Mouse (Mus musculus): Measurements from ENCODE around the gene Zscan26. TPM values are rescaled to one million over a fixed set of nuclear protein-coding genes. Genes with fewer than 3 reads are reported as not detected.
"Not testable (repeated sequence)": the region's sequence is repeated elsewhere in the genome, so short reads cannot be mapped to it uniquely, and the experiment has no call there.

Zscan26 gene
- 23.0 and 25.3 TPM in 2 replicates for polyA plus RNA-seq (2014; fragmentation: Nextera tagmentation; extraction: Ambion mirVana)

- Histone ChIP-seq H3K4me2 (ENCODE audit: low read depth, low read length) (peak within 1 kb of the TSS; percentile 72), H3K36me3 (ENCODE audit: control insufficient read depth, insufficient read depth, low read length) (peaks cover 6% of the 10 kb centered on the region; the same call in 1 of the 2 replicates), H3K4me1 (ENCODE audit: control insufficient read depth, insufficient read depth, low read length) (peaks cover 9% of the 10 kb centered on the region; the same call in 1 of the 2 replicates), H3K9ac (replicated peaks; ENCODE audit: low read depth, low read length) (peak within 1 kb of the TSS; percentile 67), H3K27ac (ENCODE audit: low read depth, low read length) (peak within 1 kb of the TSS; percentile 60; the same call in 1 of the 2 replicates), H3K4me3 (ENCODE audit: low read depth, low read length) (peak within 1 kb of the TSS; percentile 77), H3K9me3 (ENCODE audit: control insufficient read depth, low read length) (no peaks in the 10 kb centered on the region), H3K27me3 (ENCODE audit: control insufficient read depth, insufficient read depth, low read length) (no peaks in the 10 kb centered on the region)
- peak; percentile 94 for ATAC-seq (ENCODE audit: low read depth)
- under 1% methylated on average over 23 of the region's 23 CpGs for WGBS
Observed at GRCm38 (mm10) chr13:21453449-21453848, at the start of gene Zscan26. Zscan26 (minus strand) TSS chr13:21453730.

DNA sequence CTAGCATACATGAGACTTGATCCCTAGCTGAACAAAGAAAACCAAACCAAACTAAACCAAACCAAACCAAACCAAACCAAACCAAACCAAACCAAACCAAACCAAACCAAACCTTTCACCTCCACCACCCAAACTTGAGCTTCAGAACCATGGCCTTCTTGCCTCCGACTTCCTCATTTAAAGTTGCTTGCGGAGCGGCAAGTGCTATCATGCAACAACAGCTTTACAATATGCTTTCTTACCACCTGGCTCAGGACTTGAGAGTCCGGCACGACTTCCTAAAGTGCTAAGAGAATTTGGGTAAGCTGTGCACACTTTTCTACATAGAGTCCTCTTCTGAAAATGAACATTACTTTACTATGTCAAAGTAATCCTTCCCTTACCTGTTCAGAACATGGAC, 48.8 kb upstream of the Zscan26 start:
- Histone ChIP-seq H3K36me3 (ENCODE audit: control insufficient read depth, insufficient read depth, low read length) (no peaks in the 10 kb centered on the region), H3K27me3 (ENCODE audit: control insufficient read depth, insufficient read depth, low read length) (no peaks in the 10 kb centered on the region), H3K4me3 (ENCODE audit: low read depth, low read length) (no peak overlapping the region), H3K27ac (ENCODE audit: low read depth, low read length) (no peak overlapping the region), H3K9ac (replicated peaks; ENCODE audit: low read depth, low read length) (no peak overlapping the region), H3K9me3 (ENCODE audit: control insufficient read depth, low read length) (no peaks in the 10 kb centered on the region), H3K4me1 (ENCODE audit: control insufficient read depth, insufficient read depth, low read length) (no peaks in the 10 kb centered on the region), H3K4me2 (ENCODE audit: low read depth, low read length) (no peak overlapping the region)
- no peak for ATAC-seq (ENCODE audit: low read depth)
- WGBS: 84% methylated on average over 5 of the region's 5 CpGs

GRCm38 (mm10) chr13:21501182-21501581, 47.7 kb upstream of the Zscan26 start, which contains the start of gene Gm11273:
Gm11273 (minus strand) TSS chr13:21501418.
- not testable (repeated sequence) for H3K4me2 ChIP-seq (ENCODE audit: low read depth, low read length); H3K27me3 ChIP-seq (ENCODE audit: control insufficient read depth, insufficient read depth, low read length); H3K4me3 ChIP-seq (ENCODE audit: low read depth, low read length); H3K9ac ChIP-seq (replicated peaks; ENCODE audit: low read depth, low read length); ATAC-seq (ENCODE audit: low read depth); H3K4me1 ChIP-seq (ENCODE audit: control insufficient read depth, insufficient read depth, low read length); H3K27ac ChIP-seq (ENCODE audit: low read depth, low read length); H3K36me3 ChIP-seq (ENCODE audit: control insufficient read depth, insufficient read depth, low read length); H3K9me3 ChIP-seq (ENCODE audit: control insufficient read depth, low read length)
- WGBS: 94% methylated on average over 17 of the region's 17 CpGs

GRCm38 (mm10) chr13:21495080-21495479, 41.5 kb upstream of the Zscan26 start, which contains the start of gene AK157302:
AK157302 (plus strand) TSS chr13:21495223.
- Histone ChIP-seq H3K4me1 (ENCODE audit: control insufficient read depth, insufficient read depth, low read length) (no peaks in the 10 kb centered on the region), H3K27me3 (ENCODE audit: control insufficient read depth, insufficient read depth, low read length) (no peaks in the 10 kb centered on the region), H3K36me3 (ENCODE audit: control insufficient read depth, insufficient read depth, low read length) (no peaks in the 10 kb centered on the region), H3K9ac (replicated peaks; ENCODE audit: low read depth, low read length) (no peak within 1 kb of the TSS), H3K4me2 (ENCODE audit: low read depth, low read length) (no peak within 1 kb of the TSS), H3K27ac (ENCODE audit: low read depth, low read length) (no peak within 1 kb of the TSS), H3K4me3 (ENCODE audit: low read depth, low read length) (no peak within 1 kb of the TSS), H3K9me3 (ENCODE audit: control insufficient read depth, low read length) (no peaks in the 10 kb centered on the region)
- 95% methylated on average over 21 of the region's 21 CpGs for WGBS
- no peak for ATAC-seq (ENCODE audit: low read depth)

- Histone ChIP-seq H3K4me1 (ENCODE audit: control insufficient read depth, insufficient read depth, low read length) (no peaks in the 10 kb centered on the region), H3K27ac (ENCODE audit: low read depth, low read length) (no peak overlapping the region), H3K9ac (replicated peaks; ENCODE audit: low read depth, low read length) (no peak overlapping the region), H3K4me3 (ENCODE audit: low read depth, low read length) (no peak overlapping the region), H3K9me3 (ENCODE audit: control insufficient read depth, low read length) (no peaks in the 10 kb centered on the region), H3K36me3 (ENCODE audit: control insufficient read depth, insufficient read depth, low read length) (no peaks in the 10 kb centered on the region), H3K4me2 (ENCODE audit: low read depth, low read length) (no peak overlapping the region), H3K27me3 (ENCODE audit: control insufficient read depth, insufficient read depth, low read length) (no peaks in the 10 kb centered on the region)
- WGBS: 91% methylated on average over 5 of the region's 5 CpGs
- no peak for ATAC-seq (ENCODE audit: low read depth)
Observed at GRCm38 (mm10) chr13:21492847-21493246, 39.3 kb upstream of the Zscan26 start.

GRCm38 (mm10) chr13:21486881-21487280, 33.4 kb upstream of the Zscan26 start:
- WGBS: 92% methylated on average over 1 of the region's 1 CpGs
- no peak for ATAC-seq (ENCODE audit: low read depth)

DNA sequence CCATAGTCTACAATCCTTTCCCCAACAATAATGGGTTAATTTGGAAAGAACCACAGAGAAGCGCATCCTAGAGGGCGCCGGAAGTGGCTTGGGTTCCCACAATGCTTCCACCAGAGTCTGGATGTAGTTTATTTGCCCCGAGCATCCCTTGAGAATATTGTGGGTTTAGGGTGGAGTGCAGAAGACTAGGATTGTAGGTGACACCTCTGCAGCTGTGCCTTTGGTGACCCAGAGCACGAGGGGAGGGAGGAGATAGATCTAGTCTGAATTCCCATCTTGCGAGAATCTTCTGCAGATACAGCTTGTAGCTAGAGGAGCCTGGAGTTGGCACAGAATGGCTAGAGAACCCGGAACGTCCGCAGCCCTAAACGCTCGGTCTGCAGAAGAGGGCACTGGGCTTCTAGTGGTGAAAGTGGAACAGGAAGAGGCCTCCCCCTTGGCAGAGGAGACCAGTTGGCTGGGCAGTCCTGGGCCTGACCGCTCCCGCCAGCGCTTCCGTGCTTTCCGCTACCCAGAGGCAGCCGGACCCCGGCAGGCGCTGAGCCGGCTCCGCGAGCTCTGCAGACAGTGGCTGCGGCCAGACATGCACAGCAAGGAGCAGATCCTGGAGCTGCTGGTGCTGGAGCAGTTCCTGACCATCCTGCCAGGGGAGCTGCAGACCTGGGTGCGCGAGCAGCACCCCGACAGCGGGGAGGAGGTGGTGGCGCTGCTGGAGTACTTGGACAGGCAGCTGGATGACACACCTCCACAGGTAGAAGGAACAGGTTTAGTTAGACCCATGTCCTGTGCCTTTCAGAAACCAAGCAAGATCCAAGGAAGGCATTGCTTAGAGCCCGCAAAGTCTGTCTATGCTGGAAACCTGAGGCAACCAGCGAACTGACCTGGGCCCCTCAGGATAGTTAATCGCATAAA, 25.5 kb upstream of the Zscan26 start, which contains the start of the genes Zkscan4 and Gm10065:
Gene Zkscan4 (plus strand): TSS at position 149 of the 912 bp plus-strand sequence.
Gene Gm10065 (minus strand): TSS at position 683 of the 912 bp plus-strand sequence.
- H3K36me3 ChIP-seq (ENCODE audit: control insufficient read depth, insufficient read depth, low read length); H3K9me3 ChIP-seq (ENCODE audit: control insufficient read depth, low read length); H3K4me1 ChIP-seq (ENCODE audit: control insufficient read depth, insufficient read depth, low read length); H3K27me3 ChIP-seq (ENCODE audit: control insufficient read depth, insufficient read depth, low read length): not testable (repeated sequence)
- ATAC-seq (ENCODE audit: low read depth): peak; percentile 94
- Histone ChIP-seq H3K27ac (ENCODE audit: low read depth, low read length) (peak within 1 kb of the TSS; percentile 75), H3K9ac (replicated peaks; ENCODE audit: low read depth, low read length) (peak within 1 kb of the TSS; percentile 59), H3K4me3 (ENCODE audit: low read depth, low read length) (peak within 1 kb of the TSS; percentile 63), H3K4me2 (ENCODE audit: low read depth, low read length) (peak within 1 kb of the TSS; percentile 57)
- 6% methylated on average over 21 of the region's 31 CpGs for WGBS

More at GRCm38 (mm10) chr13:21486881-21487280, 33.4 kb upstream of the Zscan26 start:
- H3K4me1 ChIP-seq (ENCODE audit: control insufficient read depth, insufficient read depth, low read length): no peaks in the 10 kb centered on the region
- no peak overlapping the region for H3K9ac ChIP-seq (replicated peaks; ENCODE audit: low read depth, low read length)
- no peaks in the 10 kb centered on the region for H3K9me3 ChIP-seq (ENCODE audit: control insufficient read depth, low read length)
- no peak overlapping the region for H3K4me3 ChIP-seq (ENCODE audit: low read depth, low read length)
- H3K27ac ChIP-seq (ENCODE audit: low read depth, low read length): no peak overlapping the region
- peaks cover 11% of the 10 kb centered on the region; the same call in 1 of the 2 replicates for H3K36me3 ChIP-seq (ENCODE audit: control insufficient read depth, insufficient read depth, low read length)
- H3K27me3 ChIP-seq (ENCODE audit: control insufficient read depth, insufficient read depth, low read length): no peaks in the 10 kb centered on the region
- H3K4me2 ChIP-seq (ENCODE audit: low read depth, low read length): no peak overlapping the region

DNA sequence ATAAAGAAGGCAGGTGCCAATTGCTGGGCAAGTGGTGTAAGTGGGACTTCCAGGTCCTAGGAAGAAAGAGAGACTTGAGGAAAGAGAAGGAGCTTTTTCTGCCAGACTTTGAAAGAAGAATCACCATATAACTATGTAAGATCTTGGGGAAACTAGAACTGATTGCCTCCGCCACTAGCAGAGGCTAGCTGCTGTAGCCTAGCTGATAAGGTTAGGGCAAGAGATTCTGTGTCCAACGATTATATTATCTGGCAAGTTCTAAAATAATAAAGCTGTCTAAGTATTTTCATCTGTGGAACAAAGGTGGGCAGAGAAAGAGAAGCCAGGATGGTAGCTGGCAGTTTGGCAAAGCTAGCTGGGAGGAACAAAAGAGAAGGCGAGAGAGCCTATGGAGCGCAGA, 18.9 kb upstream of the Zscan26 start:
- Histone ChIP-seq H3K4me1 (ENCODE audit: control insufficient read depth, insufficient read depth, low read length) (no peaks in the 10 kb centered on the region), H3K36me3 (ENCODE audit: control insufficient read depth, insufficient read depth, low read length) (no peaks in the 10 kb centered on the region), H3K27ac (ENCODE audit: low read depth, low read length) (no peak overlapping the region), H3K9ac (replicated peaks; ENCODE audit: low read depth, low read length) (no peak overlapping the region), H3K27me3 (ENCODE audit: control insufficient read depth, insufficient read depth, low read length) (no peaks in the 10 kb centered on the region), H3K4me2 (ENCODE audit: low read depth, low read length) (no peak overlapping the region), H3K4me3 (ENCODE audit: low read depth, low read length) (no peak overlapping the region), H3K9me3 (ENCODE audit: control insufficient read depth, low read length) (no peaks in the 10 kb centered on the region)
- no peak for ATAC-seq (ENCODE audit: low read depth)
- 28% methylated on average over 4 of the region's 4 CpGs for WGBS

DNA sequence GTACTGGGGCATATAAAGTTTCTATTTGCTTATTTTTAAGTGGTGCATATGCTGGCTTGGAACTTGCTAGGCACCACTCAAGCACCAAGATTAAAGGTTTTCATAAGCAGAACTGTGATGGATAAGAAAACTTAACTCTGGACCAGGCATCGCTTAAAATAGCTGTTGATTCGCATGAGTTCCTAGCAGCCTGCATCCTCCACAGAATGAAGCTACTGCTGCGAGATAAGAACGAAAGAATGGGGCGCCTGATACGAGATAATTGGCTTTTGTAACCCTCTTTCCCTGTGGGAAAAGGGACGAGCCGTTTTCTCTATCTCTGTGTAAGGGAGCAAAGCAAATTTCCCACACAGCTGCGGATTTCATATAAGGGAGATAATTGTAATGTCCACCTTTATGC, 15.6 kb upstream of the Zscan26 start:
- 38% methylated on average over 9 of the region's 9 CpGs for WGBS
- H3K4me3 ChIP-seq (ENCODE audit: low read depth, low read length): no peak overlapping the region

More for the DNA sequence above, 15.6 kb upstream of the Zscan26 start:
- H3K4me2 ChIP-seq (ENCODE audit: low read depth, low read length): peak overlapping the region; percentile 71
- H3K27me3 ChIP-seq (ENCODE audit: control insufficient read depth, insufficient read depth, low read length): no peaks in the 10 kb centered on the region
- H3K4me1 ChIP-seq (ENCODE audit: control insufficient read depth, insufficient read depth, low read length): no peaks in the 10 kb centered on the region
- H3K36me3 ChIP-seq (ENCODE audit: control insufficient read depth, insufficient read depth, low read length): no peaks in the 10 kb centered on the region
- no peaks in the 10 kb centered on the region for H3K9me3 ChIP-seq (ENCODE audit: control insufficient read depth, low read length)
- ATAC-seq (ENCODE audit: low read depth): no peak
- no peak overlapping the region for H3K27ac ChIP-seq (ENCODE audit: low read depth, low read length)
- H3K9ac ChIP-seq (replicated peaks; ENCODE audit: low read depth, low read length): no peak overlapping the region
